Mouse (Mus musculus) spleen, postnatal 14 days (tissue): ENCODE results near the gene Corin.

Experiments used
- DNase-seq, 2 experiments: peaks; one replicate each; pipeline ENCODE4 v3.0.0; 2021 to 2022; ENCODE audit warnings: low spot score in 2 of 2

Corin gene

GRCm38 (mm10) chr5:72330648-72331047 is 173.6 kb downstream of the Corin start:
- no peak for DNase-seq

- DNase-seq: no peak
These were observed 174.8 kb downstream of the Corin start for GRCm38 (mm10) chr5:72329453-72329852.

GRCm38 (mm10) chr5:72315282-72315681 is 189.0 kb downstream of the Corin start:
- no peak for DNase-seq

GRCm38 (mm10) chr5:72298418-72299104 is 205.7 kb downstream of the Corin start:
- no peak for DNase-seq

GRCm38 (mm10) chr5:72285077-72285476 is 219.2 kb downstream of the Corin start:
- no peak for DNase-seq

- no peak for DNase-seq
These were observed 221.4 kb downstream of the Corin start for GRCm38 (mm10) chr5:72282907-72283306.

- DNase-seq: no peak
These were observed 234.6 kb downstream of the Corin start for GRCm38 (mm10) chr5:72269652-72270051.

- no peak for DNase-seq
These were observed 235.1 kb downstream of the Corin start for GRCm38 (mm10) chr5:72269204-72269603.

GRCm38 (mm10) chr5:72266955-72267535 is 237.2 kb downstream of the Corin start:
- DNase-seq: no peak

GRCm38 (mm10) chr5:72264195-72264751 is 240.0 kb downstream of the Corin start:
- DNase-seq: no peak

GRCm38 (mm10) chr5:72261802-72262324 is 242.4 kb downstream of the Corin start:
- no peak for DNase-seq

- no peak for DNase-seq
These were observed 245.0 kb downstream of the Corin start for GRCm38 (mm10) chr5:72259298-72259621.

- no peak for DNase-seq
These were observed 245.6 kb downstream of the Corin start for GRCm38 (mm10) chr5:72258409-72259297.

GRCm38 (mm10) chr5:72257084-72257483 is 247.2 kb downstream of the Corin start:
- DNase-seq: no peak

- no peak for DNase-seq
These were observed 249.3 kb downstream of the Corin start for GRCm38 (mm10) chr5:72254958-72255357.

- no peak for DNase-seq
These were observed 254.1 kb downstream of the Corin start for GRCm38 (mm10) chr5:72250180-72250579.
